Mouse (Mus musculus) cortical plate, adult 2 months (tissue): ENCODE measurements around the gene Tdrd5. TPM values are rescaled to one million over a fixed set of nuclear protein-coding genes. Genes with fewer than 3 reads are reported as not detected.
"Not testable (repeated sequence)": the region's sequence is repeated elsewhere in the genome, so short reads cannot be mapped to it uniquely, and the experiment has no call there.

Experiments
- H3K27ac ChIP-seq: fragments of 200-500 bp; 2 replicates; pipeline ENCODE4 v1.5.1; 2012; ENCODE audit warnings: low read length, control low read depth, inconsistent platforms; ENCODE audit not compliant: insufficient read depth
- H3K4me1 ChIP-seq: fragments of 200-500 bp; 2 replicates; pipeline ENCODE4 v1.6.1; 2011; ENCODE audit warnings: low read length; ENCODE audit not compliant: control insufficient read depth, insufficient read depth
- H3K4me3 ChIP-seq: fragments of 200-500 bp; 2 replicates; pipeline ENCODE4 v1.5.1; 2011; ENCODE audit warnings: mild to moderate bottlenecking, low read length, control low read depth; ENCODE audit not compliant: insufficient read depth
- CTCF ChIP-seq: fragments of 200-500 bp; IDR thresholded peaks from 2 replicates; pipeline ENCODE4 v1.5.1; 2011; ENCODE audit warnings: mild to moderate bottlenecking, control low read depth, low read length; ENCODE audit not compliant: insufficient read depth; ENCODE audit errors: extremely low read depth
- POLR2A ChIP-seq: fragments of 200-500 bp; IDR thresholded peaks from 2 replicates; pipeline ENCODE4 v1.6.1; 2011; ENCODE audit warnings: mild to moderate bottlenecking, low read length, control low read depth; ENCODE audit not compliant: insufficient read depth; ENCODE audit errors: extremely low read depth
- polyA plus RNA-seq: library from polyadenylated mRNA; depleted of rRNA; stranded (reverse); fragments of >200 nt; gene quantifications from 2 replicates; pipeline ENCODE4 v1.2.3, GENCODE M21; 2012

Tdrd5 gene
- polyA plus RNA-seq, 1 experiment: 1.7 TPM

- Histone ChIP-seq H3K27ac (no peak overlapping the region), H3K4me1 (no peaks in the 10 kb centered on the region), H3K4me3 (no peak overlapping the region)
- TF ChIP-seq CTCF: no peak
- no peak for TF ChIP-seq POLR2A
Measured at GRCm38 (mm10) chr1:156290016-156290415, 13.4 kb downstream of the Tdrd5 start.

GRCm38 (mm10) chr1:156289222-156289587 is 14.3 kb downstream of the Tdrd5 start:
- H3K27ac ChIP-seq, H3K4me1 ChIP-seq, H3K4me3 ChIP-seq: not testable (repeated sequence)

- Histone ChIP-seq H3K4me1 (no peaks in the 10 kb centered on the region), H3K27ac (no peak overlapping the region), H3K4me3 (no peak overlapping the region)
- no peak for TF ChIP-seq CTCF
- TF ChIP-seq POLR2A: no peak
Measured at GRCm38 (mm10) chr1:156288556-156289221, 14.8 kb downstream of the Tdrd5 start.

- no peak for TF ChIP-seq CTCF
- no peak for TF ChIP-seq POLR2A
- H3K4me1 ChIP-seq: no peaks in the 10 kb centered on the region
- no peak overlapping the region for H3K27ac ChIP-seq
- H3K4me3 ChIP-seq: no peak overlapping the region
Measured at GRCm38 (mm10) chr1:156285541-156285896, 17.9 kb downstream of the Tdrd5 start.

- TF ChIP-seq POLR2A (no peak), CTCF (no peak)
- Histone ChIP-seq H3K4me3 (no peak overlapping the region), H3K4me1 (no peaks in the 10 kb centered on the region), H3K27ac (no peak overlapping the region)
Measured at GRCm38 (mm10) chr1:156284851-156285540, 18.5 kb downstream of the Tdrd5 start.

GRCm38 (mm10) chr1:156284207-156284606 is 19.3 kb downstream of the Tdrd5 start:
- H3K27ac ChIP-seq: no peak overlapping the region
- no peaks in the 10 kb centered on the region for H3K4me1 ChIP-seq
- TF ChIP-seq CTCF: no peak
- TF ChIP-seq POLR2A: no peak
- no peak overlapping the region for H3K4me3 ChIP-seq

GRCm38 (mm10) chr1:156280131-156280530 is 23.3 kb downstream of the Tdrd5 start:
- Histone ChIP-seq H3K27ac (no peak overlapping the region), H3K4me3 (no peak overlapping the region), H3K4me1 (no peaks in the 10 kb centered on the region)
- TF ChIP-seq CTCF (no peak), POLR2A (no peak)

GRCm38 (mm10) chr1:156273647-156274046 is 29.8 kb downstream of the Tdrd5 start:
- no peaks in the 10 kb centered on the region for H3K4me1 ChIP-seq
- TF ChIP-seq POLR2A (no peak), CTCF (no peak)
- no peak overlapping the region for H3K27ac ChIP-seq

GRCm38 (mm10) chr1:156271654-156272053 is 31.8 kb downstream of the Tdrd5 start:
- no peak overlapping the region for H3K4me3 ChIP-seq
- H3K27ac ChIP-seq: no peak overlapping the region
- no peak for TF ChIP-seq POLR2A
- no peak for TF ChIP-seq CTCF
- no peaks in the 10 kb centered on the region for H3K4me1 ChIP-seq

More at GRCm38 (mm10) chr1:156273647-156274046, 29.8 kb downstream of the Tdrd5 start:
- H3K4me3 ChIP-seq: no peak overlapping the region

GRCm38 (mm10) chr1:156270471-156270870 is 33.0 kb downstream of the Tdrd5 start:
- Histone ChIP-seq H3K4me3 (no peak overlapping the region), H3K27ac (no peak overlapping the region), H3K4me1 (no peaks in the 10 kb centered on the region)
- TF ChIP-seq POLR2A: no peak
- TF ChIP-seq CTCF: no peak

GRCm38 (mm10) chr1:156268546-156268945 is 34.9 kb downstream of the Tdrd5 start:
- H3K4me3 ChIP-seq, H3K4me1 ChIP-seq, H3K27ac ChIP-seq: not testable (repeated sequence)

- TF ChIP-seq POLR2A: no peak
- no peak for TF ChIP-seq CTCF
- no peak overlapping the region for H3K27ac ChIP-seq
- no peaks in the 10 kb centered on the region for H3K4me1 ChIP-seq
- H3K4me3 ChIP-seq: no peak overlapping the region
Measured at GRCm38 (mm10) chr1:156263946-156264345, 39.5 kb downstream of the Tdrd5 start.
